Mouse (Mus musculus): ENCODE results near the gene Piezo1.
A peak's percentile ranks its signal among the peaks of the same experiment; 100 is the strongest.

DNA sequence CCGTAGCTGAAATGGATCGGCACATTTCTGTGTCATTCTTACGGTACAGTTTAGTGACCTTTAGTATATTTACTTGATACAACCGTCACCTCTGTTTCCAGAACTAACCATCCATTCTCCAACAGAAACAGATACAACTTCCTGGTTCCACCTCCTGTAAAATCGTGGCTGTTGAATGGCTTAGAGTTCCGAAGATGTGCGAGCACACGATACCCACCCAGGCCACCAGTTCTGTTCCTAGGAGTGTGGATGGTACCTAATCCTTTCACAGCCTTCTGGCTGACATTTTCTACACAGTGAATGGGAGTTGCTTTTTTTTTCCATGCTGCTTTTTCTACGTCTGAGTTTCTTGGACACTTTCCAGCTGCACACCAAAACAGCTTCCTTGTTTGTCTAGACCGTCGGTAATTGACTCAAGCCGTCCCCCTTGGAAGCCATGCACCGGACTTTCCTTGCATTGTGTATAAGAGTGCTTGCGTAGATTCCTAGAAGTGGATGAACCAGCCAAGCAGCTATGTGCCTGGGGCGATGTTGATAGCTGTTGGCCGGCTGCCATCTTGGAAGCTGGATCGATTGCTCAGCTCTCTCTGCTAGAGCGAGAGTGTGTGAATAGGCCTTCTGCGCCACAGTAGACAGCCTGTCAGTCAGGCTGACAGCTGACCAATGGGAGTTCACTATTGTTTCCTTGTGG is 106.9 kb downstream of the Piezo1 start:
- TF ChIP-seq CTCF (conservative IDR thresholded peaks at IDR 0.05; ENCODE audit: low read length), result no peak
- TF ChIP-seq POU5F1 (IDR thresholded peaks at IDR 0.05; ENCODE audit: borderline replicate concordance, low read length), result no peak
- peak; percentile 8; the same call in 1 of the 2 replicates for TF ChIP-seq NANOG (IDR thresholded peaks at IDR 0.05; ENCODE audit: borderline replicate concordance, low read length)

Data from E14TG2a.4 (cell line).